Mouse (Mus musculus) hindbrain, embryonic 14.5 days (tissue): ENCODE data around the gene Vmn2r82. TPM values are rescaled to one million over a fixed set of nuclear protein-coding genes. Genes with fewer than 3 reads are reported as not detected.
A peak's percentile ranks its signal among the peaks of the same experiment; 100 is the strongest.
"Not testable (repeated sequence)": the region's sequence is repeated elsewhere in the genome, so short reads cannot be mapped to it uniquely, and the experiment has no call there.

Source experiments
- ATAC-seq: fragments of 200-750 bp; cut with Nextera tagmentation; 2 replicates; pipeline ENCODE4 v1.8.0; 2017; ENCODE audit warnings: moderate number of reproducible peaks, mild to moderate bottlenecking, moderate TSS enrichment, moderate library complexity; ENCODE audit not compliant: low FRiP score
- DNase-seq: peaks from one replicate; pipeline ENCODE4 v3.0.0-alpha.2; 2015; ENCODE audit warnings: low spot score
- H3K27ac ChIP-seq: fragments of 300-500 bp; sonication (generic); 2 replicates; pipeline ENCODE4 v1.5.1; 2014; ENCODE audit warnings: mild to moderate bottlenecking, moderate library complexity
- H3K27me3 ChIP-seq: fragments of 300-500 bp; sonication (generic); 2 replicates; pipeline ENCODE4 v1.6.1; 2014; ENCODE audit warnings: mild to moderate bottlenecking, low read length, mixed read lengths; ENCODE audit not compliant: control insufficient read depth, insufficient read depth
- H3K36me3 ChIP-seq: fragments of 300-500 bp; sonication (generic); replicated peaks from 2 replicates; pipeline ENCODE4 v1.6.1; 2014; ENCODE audit not compliant: control insufficient read depth, insufficient read depth
- H3K4me1 ChIP-seq: fragments of 300-500 bp; sonication (generic); replicated peaks from 2 replicates; pipeline ENCODE4 v1.6.1; 2014; ENCODE audit warnings: antibody characterized with exemption, low read length, mixed read lengths; ENCODE audit not compliant: control insufficient read depth, insufficient read depth
- H3K4me2 ChIP-seq: fragments of 300-500 bp; sonication (generic); replicated peaks from 2 replicates; pipeline ENCODE4 v1.6.1; 2014; ENCODE audit warnings: mild to moderate bottlenecking, moderate library complexity
- H3K4me3 ChIP-seq: fragments of 300-500 bp; sonication (generic); replicated peaks from 2 replicates; pipeline ENCODE4 v1.5.1; 2014; ENCODE audit warnings: mild to moderate bottlenecking, low read length
- H3K9ac ChIP-seq: fragments of 300-500 bp; sonication (generic); 2 replicates; pipeline ENCODE4 v1.6.1; 2014
- H3K9me3 ChIP-seq: fragments of 300-500 bp; sonication (generic); 2 replicates; pipeline ENCODE4 v1.6.1; 2016; ENCODE audit warnings: low read length; ENCODE audit not compliant: control insufficient read depth
- WGBS: fragments of 180-500 bp; shearing (Covaris S2); extraction: QIAGEN DNeasy Blood & Tissue Kit; methylation state at CpG from one replicate; pipeline ENCODE4 v1.1.7; 2014; 5-methylcytosine and 5-hydroxymethylcytosine counted together
- polyA plus RNA-seq: library from polyadenylated mRNA; unstranded; fragments of >200 nt; fragmentation: Nextera tagmentation; extraction: Ambion mirVana; gene quantifications from 2 replicates; pipeline ENCODE4 v1.2.1, GENCODE M21; 2014

Vmn2r82 gene
- polyA plus RNA-seq: not detected in 2 replicates

DNA sequence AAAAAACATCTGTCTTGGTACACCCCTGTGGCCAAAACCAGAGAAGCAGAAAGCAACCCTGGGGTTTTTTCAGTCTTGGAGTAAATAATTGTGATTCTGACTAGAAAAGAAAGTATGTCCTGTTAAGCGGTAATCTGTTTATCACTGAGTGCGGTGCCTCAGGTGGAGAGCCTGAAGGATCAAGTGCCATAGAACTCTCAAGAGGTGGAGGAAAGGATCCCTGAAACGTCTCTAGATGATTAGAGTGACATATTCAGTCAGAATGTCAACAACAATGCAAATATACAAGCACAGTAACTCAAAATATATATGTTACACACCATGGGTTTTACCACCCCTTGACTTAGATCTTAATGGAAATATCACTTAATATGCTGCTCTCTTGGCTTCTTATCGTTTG, at the start of gene Vmn2r82:
Vmn2r82 (plus strand) TSS at position 301 of the 400 bp plus-strand sequence.
- ATAC-seq, H3K27me3 ChIP-seq, H3K27ac ChIP-seq, H3K9ac ChIP-seq, H3K4me3 ChIP-seq, H3K36me3 ChIP-seq, DNase-seq, H3K4me1 ChIP-seq, H3K9me3 ChIP-seq, H3K4me2 ChIP-seq: not testable (repeated sequence)
- WGBS: 81% methylated on average over 4 of the region's 4 CpGs

DNA sequence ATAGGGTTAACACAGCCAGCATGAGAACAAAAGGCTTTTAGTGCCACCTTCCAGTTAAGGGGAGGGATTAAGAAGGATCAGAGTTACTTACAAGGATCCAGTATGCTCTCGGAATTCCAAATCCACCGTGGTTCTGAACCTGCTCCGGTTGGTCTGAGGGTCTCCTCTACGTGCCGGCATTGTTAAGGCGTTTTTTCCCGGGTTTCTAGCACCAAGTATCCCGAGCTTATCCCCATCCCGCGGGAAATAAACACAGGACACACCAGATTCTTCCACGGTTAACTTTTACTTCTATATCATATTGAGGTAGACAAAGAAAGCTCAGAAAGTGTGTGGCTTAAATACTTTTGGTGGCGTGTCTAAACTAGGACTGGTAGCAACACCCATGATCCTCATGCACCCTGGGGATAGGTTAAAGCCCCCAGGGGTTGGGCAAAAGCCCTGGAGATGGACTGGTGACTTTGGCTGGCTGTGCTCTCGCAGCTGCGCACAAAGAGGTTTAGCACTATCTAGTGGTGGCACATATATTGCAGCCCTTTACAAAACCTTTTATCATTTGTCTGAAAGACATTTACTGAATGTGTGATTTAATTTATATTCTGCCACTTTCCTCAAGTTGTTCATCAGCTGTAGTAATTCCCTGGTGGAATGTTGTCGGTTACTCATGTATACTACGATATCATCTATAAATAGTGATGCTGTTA, 34.1 kb upstream of the Vmn2r82 start:
- not testable (repeated sequence) for ATAC-seq, H3K27me3 ChIP-seq, H3K36me3 ChIP-seq, H3K9me3 ChIP-seq, H3K4me1 ChIP-seq
- H3K27ac ChIP-seq: 0 out of 2 replicates have a peak overlapping the region, but pooled peaks have one; percentile 51
- H3K9ac ChIP-seq: peak overlapping the region; percentile 51
- peak overlapping the region; percentile 28 for H3K4me3 ChIP-seq
- DNase-seq: peak; percentile 30
- H3K4me2 ChIP-seq: peak overlapping the region; percentile 48
- 7% methylated on average over 16 of the region's 16 CpGs for WGBS

DNA sequence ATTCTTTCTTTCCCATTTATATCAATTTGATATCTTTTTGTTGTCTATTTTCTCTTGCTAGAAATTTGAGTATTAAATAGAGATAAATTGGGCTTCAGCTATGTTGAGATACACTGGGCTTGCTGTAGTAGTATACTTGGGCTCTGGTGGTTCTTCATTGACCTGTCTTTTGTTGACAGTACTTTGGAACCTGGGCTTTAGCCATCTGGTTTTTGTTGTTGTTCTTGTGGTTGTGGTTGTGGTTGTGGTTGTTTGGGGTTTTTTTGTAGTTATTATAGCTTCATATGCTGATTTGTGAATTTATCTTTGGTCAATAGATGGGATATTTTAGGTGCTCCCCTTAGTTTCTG, 33.6 kb upstream of the Vmn2r82 start:
- Histone ChIP-seq H3K4me3 (no peak overlapping the region), H3K4me1 (no peaks in the 10 kb centered on the region), H3K27me3 (no peaks in the 10 kb centered on the region), H3K27ac (no peak overlapping the region), H3K36me3 (no peaks in the 10 kb centered on the region), H3K9me3 (no peaks in the 10 kb centered on the region), H3K9ac (no peak overlapping the region), H3K4me2 (peak overlapping the region; percentile 48; the same call in 1 of the 2 replicates)
- DNase-seq (no peak), ATAC-seq (no peak)

DNA sequence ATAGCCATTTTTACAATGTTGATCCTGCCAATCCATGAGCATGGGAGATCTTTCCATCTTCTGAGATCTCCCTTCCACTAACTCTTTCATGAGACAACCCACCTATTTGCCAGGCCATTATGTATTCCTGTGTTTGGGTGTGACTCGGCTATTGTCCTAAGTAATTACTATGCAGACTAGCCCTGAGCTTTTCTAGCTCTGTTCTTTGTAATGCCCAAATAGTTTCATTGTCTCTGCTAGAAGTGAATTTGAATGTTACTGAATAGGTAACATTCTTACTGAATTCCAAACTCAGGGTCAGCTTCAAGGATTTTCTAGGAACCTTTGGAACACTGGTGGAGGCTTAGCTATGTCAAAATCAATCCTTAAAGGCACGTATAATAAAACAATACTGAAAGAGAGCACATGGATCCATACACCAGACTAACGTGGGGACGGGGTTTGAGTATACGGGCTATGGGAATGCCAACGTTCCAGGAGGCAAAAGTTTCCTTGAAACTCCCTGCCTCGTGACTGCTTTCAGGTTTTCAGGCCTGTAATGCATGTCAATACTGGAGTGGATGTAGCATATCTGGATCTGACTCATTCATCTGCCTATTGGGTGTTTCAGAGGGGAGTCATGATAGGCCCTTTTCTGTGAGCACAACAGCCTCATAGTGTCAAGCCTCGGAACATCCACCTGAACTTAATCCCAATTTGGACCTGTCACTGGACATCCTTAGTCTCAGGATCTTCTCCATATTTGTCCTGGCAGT, 43.8 kb downstream of the Vmn2r82 start:
- ATAC-seq, H3K4me3 ChIP-seq, H3K4me2 ChIP-seq, H3K27me3 ChIP-seq, H3K4me1 ChIP-seq, DNase-seq, H3K9ac ChIP-seq, H3K36me3 ChIP-seq, H3K9me3 ChIP-seq, H3K27ac ChIP-seq: not testable (repeated sequence)
- 84% methylated on average over 8 of the region's 8 CpGs for WGBS

DNA sequence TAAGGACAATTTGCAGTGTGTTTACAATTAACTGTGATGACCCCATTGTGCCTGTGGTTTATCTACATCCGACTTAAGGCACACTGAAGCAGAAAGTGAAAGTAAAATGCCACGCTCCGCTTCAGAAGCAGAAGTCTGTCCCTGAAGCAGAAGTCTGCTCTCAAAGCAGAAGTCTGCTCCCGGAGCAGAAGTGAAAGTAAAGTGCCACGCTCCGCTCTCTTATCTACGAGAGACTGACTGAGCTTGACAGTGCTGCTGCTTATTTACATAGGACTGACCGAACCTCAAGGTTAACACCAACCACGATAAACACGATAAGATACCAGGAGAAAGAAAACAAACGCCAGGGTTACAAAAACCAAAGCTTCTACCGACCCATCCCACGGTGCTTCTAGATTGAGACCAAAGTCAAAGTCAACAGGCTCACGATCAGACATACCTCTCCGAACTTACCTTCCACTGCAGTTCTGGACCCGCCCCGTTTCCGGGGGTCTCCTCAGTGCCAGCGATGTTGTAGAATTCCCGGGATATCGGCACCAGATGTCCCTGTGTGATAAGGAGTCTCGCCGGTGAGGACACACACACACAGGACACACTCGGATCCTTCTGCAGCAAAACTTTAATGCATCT, 60.9 kb downstream of the Vmn2r82 start:
- Histone ChIP-seq H3K4me2 (no peak overlapping the region), H3K36me3 (no peaks in the 10 kb centered on the region), H3K9me3 (no peaks in the 10 kb centered on the region), H3K27me3 (no peaks in the 10 kb centered on the region), H3K4me3 (no peak overlapping the region), H3K27ac (no peak overlapping the region), H3K9ac (no peak overlapping the region), H3K4me1 (no peaks in the 10 kb centered on the region)
- 94% methylated on average over 24 of the region's 24 CpGs for WGBS
- DNase-seq (no peak), ATAC-seq (no peak)

DNA sequence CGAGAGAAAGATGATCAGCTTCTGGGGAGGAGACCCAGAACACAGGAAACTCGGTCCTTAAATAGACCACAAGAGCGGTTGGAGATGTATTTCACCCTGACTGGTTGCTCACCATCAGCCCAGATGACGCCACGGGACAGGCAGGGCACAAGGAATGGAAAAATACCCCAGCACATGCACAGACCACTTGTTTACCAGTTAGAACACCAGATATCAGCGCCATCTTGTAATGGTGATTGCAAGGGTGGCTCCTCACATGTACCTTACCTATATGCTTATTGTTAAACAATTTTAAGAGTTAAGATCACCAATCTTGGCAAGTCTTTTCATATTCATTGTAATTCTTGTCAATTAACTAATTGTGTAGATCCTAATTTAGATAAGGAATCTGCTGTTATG, 61.5 kb downstream of the Vmn2r82 start:
- H3K4me2 ChIP-seq, H3K4me1 ChIP-seq, H3K36me3 ChIP-seq, ATAC-seq, H3K27me3 ChIP-seq, DNase-seq, H3K27ac ChIP-seq, H3K9me3 ChIP-seq, H3K9ac ChIP-seq, H3K4me3 ChIP-seq: not testable (repeated sequence)
- 88% methylated on average over 6 of the region's 6 CpGs for WGBS

DNA sequence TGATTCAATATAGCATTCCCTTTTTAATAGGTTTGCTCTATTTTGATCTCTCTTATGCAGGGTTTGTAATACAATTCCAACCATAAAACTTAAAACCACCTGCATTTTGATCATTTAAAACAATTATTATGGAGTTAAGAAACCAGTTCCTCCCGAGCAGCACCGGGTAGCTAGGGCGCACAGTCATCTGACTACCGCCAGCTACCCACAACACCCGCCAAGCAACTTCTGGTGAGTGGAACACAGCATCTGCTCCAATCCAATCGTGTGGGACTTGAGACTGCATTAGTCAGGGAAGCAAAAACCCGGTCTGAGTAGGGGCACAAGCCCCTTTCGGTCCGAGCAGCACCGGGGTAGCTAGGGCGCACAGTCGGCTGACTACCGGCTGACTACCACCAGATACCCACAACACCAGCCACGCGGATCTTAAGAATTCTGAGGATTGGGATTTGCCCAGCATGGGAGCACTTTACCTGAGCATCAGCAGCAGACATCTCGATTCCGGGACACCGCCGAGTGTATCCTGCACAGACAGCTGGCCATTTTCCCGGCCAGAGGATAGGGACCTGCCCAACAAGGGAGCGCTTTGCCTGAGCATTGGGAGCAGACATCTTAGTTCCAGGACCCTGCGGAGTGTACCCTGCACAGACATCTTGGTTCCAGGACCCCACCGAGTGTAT, 79.0 kb downstream of the Vmn2r82 start:
- not testable (repeated sequence) for H3K27me3 ChIP-seq, H3K4me2 ChIP-seq, H3K27ac ChIP-seq, H3K36me3 ChIP-seq, H3K9ac ChIP-seq, H3K9me3 ChIP-seq, H3K4me1 ChIP-seq, H3K4me3 ChIP-seq, DNase-seq, ATAC-seq
- WGBS: 89% methylated on average over 23 of the region's 23 CpGs
